Mouse (Mus musculus) brain, adult 10 weeks (tissue): ENCODE measurements around the gene Cisd1. TPM values are rescaled to one million over a fixed set of nuclear protein-coding genes. Genes with fewer than 3 reads are reported as not detected.

Experiments used
- polyA plus RNA-seq: library from polyadenylated mRNA; stranded (reverse); fragments of 350-450 nt; fragmentation: Illumina TruSeq; extraction: RNeasy Lipid Tissue Mini Kit (QIAGEN cat#74804); gene quantifications from one replicate; pipeline ENCODE4 v1.2.3, GENCODE M21; 2015; ENCODE audit warnings: low read depth, low replicate concordance

Gene Cisd1
- 188 TPM for polyA plus RNA-seq

GRCm38 (mm10) chr10:71344579-71345143 is at the start of gene Cisd1:
Gene Cisd1 (minus strand): TSS chr10:71344954.

GRCm38 (mm10) chr10:71347509-71347949 is 2.8 kb upstream of the Cisd1 start, which contains the start of gene Ipmk:
Gene Ipmk (plus strand): TSS chr10:71347763.

GRCm38 (mm10) chr10:71285126-71285580 is 59.6 kb downstream of the Cisd1 start, which contains the start of gene Ube2d1:
Gene Ube2d1 (minus strand): TSS chr10:71285262.

Other genes starting within 250 kb of the Cisd1 start
- gene Bicc1, start 185.3 kb downstream of the Cisd1 start, polyA plus RNA-seq = 3.5 TPM
- gene Tfam, start 106.7 kb downstream of the Cisd1 start, polyA plus RNA-seq = 53.6 TPM
- 82.1 TPM for gene Ube2d1, start 59.7 kb downstream of the Cisd1 start, polyA plus RNA-seq
- gene Ipmk, start 2.8 kb upstream of the Cisd1 start, polyA plus RNA-seq = 16.3 TPM